ENCODE assay signal across 8 mouse cellular contexts in genomic region chr17:80577214-80577613, GRCm38 (mm10). TPM values are rescaled to one million over a fixed set of nuclear protein-coding genes. Genes with fewer than 3 reads are reported as not detected.
DNase-seq lines count a peak whose midpoint lies in the region; ATAC-seq and TF ChIP-seq lines count a peak whose summit lies in the region.

No protein-coding gene starts in this region.

- intact Hi-C loops in heart, postnatal 14 days (cut with DNase I), result no loop called here

- peak; percentile 90 for DNase-seq in heart, adult 11 months
- no peak for DNase-seq in heart, adult 9 months (ENCODE audit: low spot score in 2 of 2)
- DNase-seq in embryo, embryonic 11.5 days (ENCODE audit: low read depth, low spot score), result peak; percentile 54
- DNase-seq in heart, postnatal 14 days, result peak; percentile 29 to 46
- DNase-seq in layer of hippocampus, adult 8-10 months (ENCODE audit: low spot score in 2 of 2), result peak; percentile 69 to 76
- DNase-seq in lung, adult 2 months, result peak; percentile 17
- DNase-seq in testis, postnatal 14 days (ENCODE audit: low spot score), result peak; percentile 43

- H3K4me3 ChIP-seq in lung, adult 2 months (replicated peaks; ENCODE audit: extremely low read depth, low read depth, low read length), result peak overlapping the region; percentile 9

- peak; percentile 92 for ATAC-seq in neutrophil, adult 5-6 weeks (ENCODE audit: extremely low read depth, insufficient number of reproducible peaks, low FRiP score, poor library complexity, severe bottlenecking)

- 3% methylated on average over 30 of the region's 30 CpGs for WGBS in lung, adult 2 months

- no peak for TF ChIP-seq POLR2A in lung, adult 2 months (IDR thresholded peaks at IDR 0.05; ENCODE audit: borderline replicate concordance, extremely low read depth, low read depth, low read length)

- TF ChIP-seq CTCF in lung, adult 2 months (IDR thresholded peaks at IDR 0.05; ENCODE audit: insufficient read depth, low read length), result no peak

- no peaks in the 10 kb centered on the region; the same call in 1 of the 2 replicates for H3K4me1 ChIP-seq in lung, adult 2 months (ENCODE audit: control insufficient read depth, insufficient read depth, low read length)

RNA-seq across cellular contexts. Expression of gene Cdkl4, which starts 0.4 kb away (rescaled TPM):
- total RNA-seq in heart, postnatal 14 days (2021), result under 1 TPM in 1 of 2 experiments, not detected in 1; 0.14 TPM
- 10 to 100 TPM; 15.4 to 20.6 (median 16.9) TPM for total RNA-seq in layer of hippocampus, adult 8-10 months (2022)
- polyA plus RNA-seq in lung, adult 2 months (2012; rRNA removed), result 1.7 and 2.4 TPM in 2 replicates
- total RNA-seq in neutrophil, adult 5-6 weeks (2017), result 0.86 and 0.93 TPM in 2 replicates

Comparison
In these comparisons a context has a peak if more than half of its experiments do, and no peak if none do; other contexts are left out.
1. DNase-seq: peak in heart, adult 11 months (single experiment), embryo, embryonic 11.5 days (single experiment), heart, postnatal 14 days (2 of 2), layer of hippocampus, adult 8-10 months (2 of 2), lung, adult 2 months (single experiment) and testis, postnatal 14 days (single experiment); none in heart, adult 9 months (0 of 2).